In genomic region chr16:95922369-95922934, GRCm38 (mm10) we compare ENCODE assay signal across 22 mouse cellular contexts.
DNase-seq lines count a peak whose midpoint lies in the region; ATAC-seq lines count a peak whose summit lies in the region.
"Had no signal": no experiment of that assay in that cellular context is flagged by ENCODE, and none has a peak within 500 bp of the region (broad histone marks: within the 10 kb centered on the region; RNA-seq: fewer than 3 reads in every experiment).

No protein-coding gene starts in this region.

- no peak overlapping the region for H3K9ac ChIP-seq in hindbrain, embryonic 13.5 days
- H3K9ac ChIP-seq in lung, embryonic 15.5 days: no peak overlapping the region
- no peak overlapping the region for H3K9ac ChIP-seq in limb, embryonic 15.5 days
- H3K9ac ChIP-seq: forebrain, embryonic 15.5 days; hindbrain, embryonic 15.5 days; midbrain, embryonic 15.5 days had no signal

- no peaks in the 10 kb centered on the region for H3K27me3 ChIP-seq in hindbrain, embryonic 10.5 days (ENCODE audit: insufficient read depth, poor library complexity, severe bottlenecking)
- no peaks in the 10 kb centered on the region for H3K27me3 ChIP-seq in hindbrain, embryonic 13.5 days
- no peaks in the 10 kb centered on the region for H3K27me3 ChIP-seq in lung, embryonic 15.5 days
- no peaks in the 10 kb centered on the region for H3K27me3 ChIP-seq in limb, embryonic 15.5 days
- H3K27me3 ChIP-seq: forebrain, embryonic 15.5 days; hindbrain, embryonic 15.5 days; midbrain, embryonic 15.5 days had no signal

- no peak overlapping the region for H3K4me2 ChIP-seq in hindbrain, embryonic 13.5 days
- H3K4me2 ChIP-seq in lung, embryonic 15.5 days: no peak overlapping the region
- H3K4me2 ChIP-seq in limb, embryonic 15.5 days: no peak overlapping the region
- H3K4me2 ChIP-seq: forebrain, embryonic 15.5 days; hindbrain, embryonic 15.5 days; liver, embryonic 11.5 days; midbrain, embryonic 15.5 days had no signal

- H3K4me1 ChIP-seq in hindbrain, embryonic 10.5 days (replicated peaks): peaks cover 11% of the 10 kb centered on the region; the same call in 1 of the 2 replicates
- H3K4me1 ChIP-seq in hindbrain, embryonic 13.5 days (replicated peaks): no peaks in the 10 kb centered on the region
- peaks cover 22% of the 10 kb centered on the region for H3K4me1 ChIP-seq in lung, embryonic 15.5 days
- peaks cover 25% of the 10 kb centered on the region for H3K4me1 ChIP-seq in limb, embryonic 15.5 days
- H3K4me1 ChIP-seq: forebrain, embryonic 15.5 days; hindbrain, embryonic 15.5 days; midbrain, embryonic 15.5 days had no signal

- peak overlapping the region; percentile 45; the same call in 1 of the 2 replicates for H3K27ac ChIP-seq in hindbrain, embryonic 10.5 days
- no peak overlapping the region for H3K27ac ChIP-seq in hindbrain, embryonic 13.5 days
- H3K27ac ChIP-seq in lung, embryonic 15.5 days: peak overlapping the region; percentile 35; the same call in 1 of the 2 replicates
- H3K27ac ChIP-seq in limb, embryonic 15.5 days: peak overlapping the region; percentile 78
- H3K27ac ChIP-seq: forebrain, embryonic 15.5 days; hindbrain, embryonic 15.5 days; midbrain, embryonic 15.5 days had no signal

- no peaks in the 10 kb centered on the region for H3K9me3 ChIP-seq in hindbrain, embryonic 10.5 days
- H3K9me3 ChIP-seq in hindbrain, embryonic 13.5 days: no peaks in the 10 kb centered on the region
- no peaks in the 10 kb centered on the region for H3K9me3 ChIP-seq in lung, embryonic 15.5 days
- H3K9me3 ChIP-seq in limb, embryonic 15.5 days: no peaks in the 10 kb centered on the region
- H3K9me3 ChIP-seq: forebrain, embryonic 15.5 days; hindbrain, embryonic 15.5 days; midbrain, embryonic 15.5 days had no signal

- peak; percentile 25 for DNase-seq in hindbrain, embryonic 10.5 days (ENCODE audit: low spot score)
- no peak for DNase-seq in lung, postnatal 36 days
- peak; percentile 62 for DNase-seq in forelimb bud, embryonic 11.5 days (ENCODE audit: low read depth, low spot score)
- DNase-seq in neural tube, embryonic 10.5 days (ENCODE audit: extremely low spot score, low spot score): no peak
- DNase-seq: adrenal gland, postnatal 10 days; cerebellum, adult 9-11 months; kidney, postnatal 25 days; lung, adult 18-20 months; right cerebral cortex, postnatal 25 days; thymus, adult 18-20 months; thymus, postnatal 4 days had no signal

- ATAC-seq in hindbrain, embryonic 13.5 days (ENCODE audit: low FRiP score): no peak
- no peak for ATAC-seq in lung, embryonic 15.5 days (ENCODE audit: borderline replicate concordance, extremely low read depth, low FRiP score, low TSS enrichment)
- 0 out of 2 replicates have a peak, but pooled peaks have one; percentile 61 for ATAC-seq in limb, embryonic 15.5 days (ENCODE audit: insufficient number of reproducible peaks, low FRiP score, low TSS enrichment, low read depth)
- no peak for ATAC-seq in frontal cortex, adult (ENCODE audit: low TSS enrichment)
- ATAC-seq: activated CD4-positive, CD25-positive, alpha-beta regulatory T cell, adult 4 months; forebrain, embryonic 15.5 days; intestine, postnatal 0 days; midbrain, embryonic 15.5 days had no signal

- no peak overlapping the region for H3K4me3 ChIP-seq in hindbrain, embryonic 10.5 days
- no peak overlapping the region for H3K4me3 ChIP-seq in hindbrain, embryonic 13.5 days
- no peak overlapping the region for H3K4me3 ChIP-seq in lung, embryonic 15.5 days
- H3K4me3 ChIP-seq in limb, embryonic 15.5 days: no peak overlapping the region
- H3K4me3 ChIP-seq: erythroblast, embryonic 14.5 days; forebrain, embryonic 15.5 days; hindbrain, embryonic 15.5 days; midbrain, embryonic 15.5 days had no signal

- H3K36me3 ChIP-seq in hindbrain, embryonic 10.5 days: no peaks in the 10 kb centered on the region
- no peaks in the 10 kb centered on the region for H3K36me3 ChIP-seq in hindbrain, embryonic 13.5 days
- H3K36me3 ChIP-seq in lung, embryonic 15.5 days: no peaks in the 10 kb centered on the region
- H3K36me3 ChIP-seq in limb, embryonic 15.5 days: no peaks in the 10 kb centered on the region
- H3K36me3 ChIP-seq: forebrain, embryonic 15.5 days; hindbrain, embryonic 15.5 days; midbrain, embryonic 15.5 days had no signal

- 69% methylated on average over 9 of the region's 9 CpGs for WGBS in hindbrain, embryonic 10.5 days
- 82% methylated on average over 9 of the region's 9 CpGs for WGBS in hindbrain, embryonic 13.5 days
- 80% methylated on average over 9 of the region's 9 CpGs for WGBS in lung, embryonic 15.5 days
- WGBS in limb, embryonic 15.5 days: 48% methylated on average over 9 of the region's 9 CpGs

Comparison
In these comparisons a context has a peak if more than half of its experiments do, and no peak if none do; other contexts are left out.
1. DNase-seq: peak in hindbrain, embryonic 10.5 days (single experiment) and forelimb bud, embryonic 11.5 days (single experiment); none in lung, postnatal 36 days (single experiment) and neural tube, embryonic 10.5 days (single experiment).